Mouse (Mus musculus): ENCODE data around the gene Psmd9. TPM values are rescaled to one million over a fixed set of nuclear protein-coding genes. Genes with fewer than 3 reads are reported as not detected.

Gene Psmd9
- total RNA-seq, 2 experiments from 2014 or later: 19.2 to 19.5 TPM

DNA sequence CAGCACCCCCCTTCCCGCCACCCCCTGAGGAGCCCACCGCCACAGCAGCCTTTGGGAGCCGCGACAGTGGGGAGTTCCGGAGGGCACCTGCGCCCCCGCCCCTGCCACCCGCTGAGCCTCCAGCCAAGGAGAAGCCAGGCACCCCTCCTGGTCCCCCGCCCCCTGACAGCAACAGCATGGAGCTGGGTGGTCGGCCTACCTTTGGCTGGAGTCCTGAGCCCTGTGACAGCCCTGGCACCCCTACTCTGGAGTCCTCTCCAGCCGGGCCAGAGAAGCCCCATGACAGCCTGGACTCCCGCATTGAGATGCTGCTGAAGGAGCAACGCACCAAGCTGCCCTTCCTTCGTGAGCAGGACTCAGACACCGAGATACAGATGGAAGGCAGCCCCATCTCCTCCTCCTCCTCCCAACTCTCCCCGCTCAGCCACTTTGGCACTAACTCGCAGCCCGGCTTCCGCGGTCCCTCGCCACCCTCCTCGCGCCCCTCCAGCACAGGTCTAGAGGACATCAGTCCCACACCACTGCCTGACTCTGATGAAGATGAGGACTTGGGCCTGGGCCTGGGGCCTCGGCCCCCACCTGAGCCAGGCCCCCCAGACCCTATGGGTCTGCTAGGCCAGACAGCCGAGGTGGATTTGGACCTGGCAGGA, 21.0 kb upstream of the Psmd9 start:
- no peak for DNase-seq
- intact Hi-C loops (cut with DNase I; ENCODE audit: low total_unique reads): loop anchor here (2.0 kb wide), 1 partner anchor 15 kb away; the partner anchor contains the start of gene Rhof

DNA sequence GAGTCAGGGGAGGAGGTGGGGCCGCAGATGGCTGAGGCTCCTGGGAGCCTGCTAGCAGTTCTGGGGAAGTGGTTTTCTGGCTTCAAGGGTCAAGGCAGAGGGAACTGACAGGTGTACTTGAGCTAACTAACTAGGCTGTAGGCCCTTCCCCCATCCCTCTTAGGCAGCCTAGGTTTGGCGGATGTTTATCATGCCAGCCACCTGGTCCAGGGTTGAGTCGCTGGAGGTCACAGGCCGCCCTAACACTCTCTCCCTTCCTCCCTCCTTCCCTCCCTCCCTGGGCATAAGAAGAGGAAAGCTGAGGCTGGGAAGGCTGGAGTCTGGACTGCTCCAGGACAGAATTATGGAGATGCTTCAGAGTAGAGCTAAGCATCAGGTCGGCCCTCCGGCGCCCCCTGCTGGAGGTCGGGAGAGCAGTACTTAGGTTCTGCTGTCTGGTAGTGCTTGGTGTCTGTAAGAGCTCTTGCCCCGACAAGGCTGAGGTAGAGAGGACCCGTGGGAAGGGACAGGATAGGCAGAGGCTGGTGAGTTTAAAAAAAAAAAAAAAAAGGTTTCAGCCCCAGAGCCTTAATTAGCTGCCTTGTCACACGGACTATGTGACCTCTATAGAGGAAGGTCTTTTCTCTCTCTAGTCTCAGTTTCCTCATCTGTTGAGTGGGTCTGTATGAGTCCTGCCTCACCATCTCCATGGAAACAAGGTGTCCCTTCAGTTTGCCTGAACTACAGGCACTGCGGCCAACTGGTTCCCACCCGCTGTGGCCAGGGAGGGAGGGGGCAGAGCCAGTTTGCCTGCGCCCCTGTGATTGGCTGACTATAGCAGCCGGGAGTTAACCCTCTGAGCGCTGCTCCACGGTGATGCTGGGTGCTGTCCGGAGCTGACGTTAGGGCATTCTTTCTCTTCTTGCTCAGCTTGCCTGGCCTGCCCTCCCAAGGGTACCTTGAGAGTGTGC, 19.5 kb upstream of the Psmd9 start:
- intact Hi-C loops (cut with DNase I; ENCODE audit: low total_unique reads): loop anchor here (2.0 to 5.0 kb wide), 2 partner anchors 17 to 32 kb away; partner anchors contain the start of gene Rhof

DNA sequence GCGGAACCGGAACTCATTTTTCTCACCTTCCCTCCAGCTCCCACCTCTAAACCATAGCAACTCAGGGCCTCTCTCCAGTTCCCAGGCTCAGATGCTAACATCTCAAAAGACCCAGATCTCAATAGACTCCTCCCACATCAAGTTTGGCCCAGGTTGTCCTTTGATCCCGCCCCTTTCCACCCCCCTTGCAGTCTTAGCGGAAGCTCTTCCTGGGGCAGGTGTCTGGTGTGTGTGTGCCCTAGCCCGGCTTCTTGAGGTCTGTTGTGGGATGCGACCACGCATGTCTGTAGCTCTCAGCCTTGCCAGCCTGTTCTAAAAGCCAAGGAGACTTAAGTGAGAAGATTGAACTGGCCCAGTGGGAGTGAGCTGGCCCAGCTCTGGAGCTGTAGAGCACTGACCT, 18.6 kb upstream of the Psmd9 start:
- intact Hi-C loops (cut with DNase I; ENCODE audit: low total_unique reads): loop anchor here (5.0 kb wide), 1 partner anchor 33 kb away; no protein-coding TSS in a partner anchor

More for the DNA sequence above, 19.5 kb upstream of the Psmd9 start:
- DNase-seq: peak; percentile 92

DNA sequence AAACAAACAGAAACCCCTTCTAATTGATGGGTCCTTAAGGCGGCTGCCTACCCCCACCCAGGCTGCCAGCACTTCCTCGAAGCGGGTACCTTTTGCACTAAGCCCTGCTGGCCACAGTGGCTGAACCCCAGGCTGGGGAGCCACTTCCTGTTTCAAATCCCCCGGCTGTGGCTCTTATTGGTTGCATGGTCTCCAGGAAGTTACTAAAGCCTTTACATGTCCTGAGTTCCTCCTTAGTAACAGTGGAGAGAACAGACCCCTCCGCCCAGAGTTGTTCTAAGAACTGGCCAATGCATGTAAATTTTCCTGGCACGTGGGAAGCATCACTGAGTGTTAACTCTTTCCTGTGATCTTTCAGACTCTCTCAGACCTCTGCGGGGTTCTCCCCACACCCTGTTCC, 18.1 kb upstream of the Psmd9 start:
- DNase-seq: no peak
- intact Hi-C loops (cut with DNase I; ENCODE audit: low total_unique reads): loop anchor here (5.0 kb wide), 1 partner anchor 34 kb away; no protein-coding TSS in a partner anchor

More for the DNA sequence above, 18.6 kb upstream of the Psmd9 start:
- DNase-seq: no peak

DNA sequence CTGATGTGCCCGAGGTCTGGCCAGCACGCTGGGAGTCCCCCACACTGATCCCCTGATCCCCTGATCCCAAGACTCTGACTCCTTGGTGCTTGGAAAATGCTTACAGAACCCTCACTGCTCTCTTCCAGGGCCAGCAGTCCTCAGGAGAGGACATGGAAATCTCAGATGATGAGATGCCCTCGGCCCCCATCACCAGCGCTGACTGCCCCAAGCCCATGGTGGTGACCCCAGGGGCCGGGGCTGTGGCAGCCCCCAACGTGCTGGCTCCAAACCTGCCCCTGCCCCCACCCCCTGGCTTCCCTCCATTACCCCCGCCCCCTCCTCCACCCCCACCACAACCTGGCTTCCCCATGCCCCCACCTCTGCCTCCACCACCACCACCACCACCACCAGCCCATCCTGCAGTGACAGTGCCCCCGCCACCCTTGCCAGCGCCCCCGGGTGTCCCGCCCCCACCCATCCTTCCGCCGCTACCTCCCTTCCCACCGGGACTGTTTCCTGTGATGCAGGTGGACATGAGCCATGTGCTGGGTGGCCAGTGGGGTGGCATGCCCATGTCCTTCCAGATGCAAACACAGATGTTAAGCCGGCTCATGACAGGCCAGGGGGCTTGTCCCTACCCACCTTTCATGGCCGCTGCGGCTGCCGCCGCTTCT, 17.4 kb upstream of the Psmd9 start:
- intact Hi-C loops (cut with DNase I; ENCODE audit: low total_unique reads): loop anchor here (5.0 kb wide), 1 partner anchor 35 kb away; no protein-coding TSS in a partner anchor
- DNase-seq: no peak

DNA sequence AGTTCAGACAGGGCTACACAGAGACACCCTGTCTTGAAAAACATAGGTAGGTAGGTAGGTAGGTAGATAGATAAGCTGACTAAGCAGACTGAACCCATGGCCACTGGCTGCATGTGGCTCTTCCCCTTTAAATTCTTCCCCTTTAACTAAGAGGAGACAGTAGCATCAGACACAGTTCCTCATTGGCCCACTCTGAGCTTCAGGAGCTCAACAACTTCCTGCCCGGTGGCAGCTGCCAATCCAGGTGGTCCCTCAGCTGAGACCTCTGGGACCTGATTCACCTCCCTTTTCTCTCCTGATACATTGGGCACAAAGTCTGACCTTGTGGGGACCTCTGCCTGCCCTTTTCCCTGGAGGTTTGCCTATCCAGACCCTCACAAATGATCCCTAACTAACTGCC, 16.3 kb upstream of the Psmd9 start:
- intact Hi-C loops (cut with DNase I; ENCODE audit: low total_unique reads): loop anchor here (5.0 kb wide), 1 partner anchor 36 kb away; no protein-coding TSS in a partner anchor
- no peak for DNase-seq

DNA sequence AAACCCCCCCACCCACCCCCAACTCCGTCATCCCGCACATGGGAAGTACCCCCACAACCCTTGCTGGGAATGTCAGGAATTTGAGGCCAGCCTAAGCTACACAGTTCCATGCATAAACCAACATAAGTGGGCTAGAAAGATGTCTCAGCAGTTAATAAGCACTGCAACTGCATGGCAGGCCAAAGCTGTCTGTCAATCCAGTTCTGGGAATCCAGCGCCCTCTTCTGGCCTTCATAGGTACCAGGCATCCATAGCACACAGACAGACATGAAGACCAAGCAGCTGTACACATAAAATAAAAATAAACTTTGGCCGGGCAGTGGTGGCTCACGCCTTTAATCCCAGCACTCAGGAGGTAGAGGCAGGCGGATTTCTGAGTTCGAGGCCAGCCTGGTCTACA, 13.8 kb upstream of the Psmd9 start:
- peak; percentile 65 for DNase-seq
- intact Hi-C loops (cut with DNase I; ENCODE audit: low total_unique reads): no loop called here

DNA sequence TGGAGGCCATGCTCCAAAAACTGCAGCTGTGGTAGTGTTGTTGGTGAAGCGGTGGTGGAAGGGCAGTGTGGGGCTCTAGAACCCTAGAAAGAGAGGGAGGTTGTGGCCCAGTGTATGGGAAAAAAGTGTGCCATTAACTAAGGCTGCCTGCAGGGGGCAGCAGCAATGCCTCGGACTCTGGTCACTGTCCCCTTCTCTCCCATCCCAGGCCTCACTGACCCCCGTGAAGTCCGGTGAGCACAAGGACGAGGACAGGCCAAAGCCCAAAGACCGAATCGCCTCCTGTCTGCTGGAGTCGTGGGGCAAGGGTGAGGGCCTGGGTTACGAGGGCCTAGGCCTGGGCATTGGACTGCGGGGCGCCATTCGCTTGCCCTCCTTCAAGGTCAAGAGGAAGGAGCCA, 12.4 kb upstream of the Psmd9 start:
- DNase-seq: no peak
- intact Hi-C loops (cut with DNase I; ENCODE audit: low total_unique reads): no loop called here

DNA sequence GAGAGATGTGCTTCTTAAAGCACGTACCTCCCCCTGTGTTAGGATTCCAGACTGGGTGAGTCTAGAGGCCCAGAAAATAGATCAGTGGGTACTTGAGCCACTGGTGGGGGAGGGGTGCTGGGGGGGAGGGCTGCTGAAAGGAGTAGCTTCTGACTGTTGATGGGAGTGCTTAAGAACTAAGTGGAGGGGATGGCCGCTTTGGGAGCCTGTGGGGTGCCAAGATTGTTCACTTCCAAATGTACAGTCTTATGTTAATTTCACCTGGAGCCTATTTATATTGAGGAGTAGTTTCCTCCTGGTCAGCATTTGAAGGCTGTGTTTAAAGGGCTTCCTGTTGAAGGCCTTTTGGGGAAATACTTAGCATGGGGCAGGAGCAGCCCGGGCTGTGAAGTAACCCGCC, 11.2 kb upstream of the Psmd9 start:
- intact Hi-C loops (cut with DNase I; ENCODE audit: low total_unique reads): no loop called here
- DNase-seq: no peak

DNA sequence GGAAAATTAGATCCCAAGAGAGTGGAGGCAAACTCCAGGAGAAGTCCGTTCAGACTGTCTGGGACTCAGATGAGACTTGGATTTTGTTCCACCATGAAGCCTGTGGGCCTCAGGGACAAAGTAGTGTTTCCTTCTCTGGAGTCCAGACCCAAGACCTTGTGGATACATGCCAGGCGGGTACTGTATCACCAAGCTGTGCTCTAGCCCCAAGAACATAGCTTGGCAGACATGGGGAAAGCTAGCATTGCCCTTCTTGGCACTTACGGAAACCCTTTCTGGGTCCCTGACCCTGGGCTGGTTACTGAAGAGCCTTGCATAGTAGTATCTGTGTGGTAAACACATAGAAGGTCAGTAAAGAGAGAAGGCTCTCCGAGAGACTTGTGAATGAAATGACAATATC, 9.8 kb upstream of the Psmd9 start:
- intact Hi-C loops (cut with DNase I; ENCODE audit: low total_unique reads): no loop called here
- DNase-seq: no peak

DNA sequence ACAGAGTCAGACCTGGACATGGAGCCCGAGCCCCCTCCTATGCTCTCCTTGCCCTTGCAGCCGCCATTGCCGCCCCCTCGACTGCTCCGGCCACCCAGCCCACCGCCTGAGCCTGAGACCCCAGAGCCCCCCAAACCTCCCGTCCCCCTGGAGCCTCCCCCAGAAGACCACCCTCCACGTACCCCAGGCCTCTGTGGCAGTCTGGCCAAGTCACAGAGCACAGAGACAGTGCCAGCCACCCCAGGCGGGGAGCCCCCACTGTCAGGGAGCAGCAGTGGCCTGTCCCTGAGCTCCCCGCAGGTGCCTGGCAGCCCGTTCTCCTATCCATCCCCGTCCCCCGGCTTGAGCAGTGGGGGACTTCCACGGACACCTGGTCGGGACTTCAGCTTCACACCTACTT, 9.3 kb upstream of the Psmd9 start:
- intact Hi-C loops (cut with DNase I; ENCODE audit: low total_unique reads): no loop called here
- DNase-seq: no peak

DNA sequence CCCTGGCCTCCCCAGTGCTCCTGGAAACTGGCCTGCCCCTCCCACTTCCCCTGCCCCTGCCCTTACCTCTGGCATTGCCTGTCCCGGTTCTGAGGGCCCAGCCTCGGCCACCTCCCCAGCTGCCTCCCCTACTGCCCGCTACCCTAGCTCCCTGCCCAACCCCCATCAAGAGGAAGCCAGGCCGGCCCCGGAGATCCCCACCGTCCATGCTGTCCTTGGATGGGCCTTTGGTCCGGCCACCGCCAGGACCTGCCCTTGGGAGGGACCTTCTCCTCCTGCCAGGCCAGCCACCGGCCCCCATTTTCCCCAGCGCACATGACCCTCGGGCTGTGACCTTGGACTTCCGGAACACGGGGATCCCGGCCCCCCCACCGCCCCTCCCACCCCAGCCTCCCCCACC, 8.9 kb upstream of the Psmd9 start:
- no peak for DNase-seq
- intact Hi-C loops (cut with DNase I; ENCODE audit: low total_unique reads): no loop called here

DNA sequence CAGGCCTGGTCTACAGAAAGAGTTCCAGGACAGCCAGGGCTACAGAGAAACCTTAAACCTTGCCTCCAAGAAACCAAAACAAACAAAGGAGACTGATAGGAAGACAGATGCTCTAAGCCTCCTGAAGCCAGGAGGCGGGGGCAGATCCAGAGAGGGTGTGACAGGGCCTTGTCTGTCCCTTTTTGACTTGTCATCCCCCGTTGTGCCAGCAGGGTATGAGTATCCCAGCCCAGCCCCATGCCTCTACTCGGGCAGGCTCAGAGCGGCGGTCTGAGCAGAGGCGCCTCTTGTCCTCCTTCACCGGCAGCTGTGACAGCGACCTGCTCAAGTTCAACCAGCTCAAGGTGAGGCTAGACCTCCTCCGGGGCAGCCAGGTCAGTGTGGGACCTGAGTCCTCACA, 6.3 kb upstream of the Psmd9 start:
- no peak for DNase-seq
- intact Hi-C loops (cut with DNase I; ENCODE audit: low total_unique reads): no loop called here

DNA sequence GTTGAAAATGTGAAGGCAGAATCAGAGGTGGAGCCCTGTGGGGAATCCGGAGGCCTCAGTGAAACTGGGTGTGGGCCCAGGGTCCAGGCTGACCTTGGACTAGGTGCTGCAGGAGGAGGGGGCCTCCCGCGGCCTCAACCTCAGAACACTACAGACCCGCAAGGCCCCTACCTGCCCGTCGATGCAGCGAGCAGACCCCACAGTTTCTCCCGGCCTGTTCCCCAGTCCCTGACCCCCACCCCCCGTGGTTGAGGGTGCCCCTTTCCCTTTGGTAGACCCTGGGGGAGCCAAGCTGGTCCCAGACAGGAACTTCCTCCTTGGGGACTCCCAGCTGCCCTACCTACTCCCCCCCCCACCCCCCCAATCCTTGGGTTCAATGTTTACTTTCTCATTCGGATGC, 2.8 kb upstream of the Psmd9 start:
- intact Hi-C loops (cut with DNase I; ENCODE audit: low total_unique reads): no loop called here

DNA sequence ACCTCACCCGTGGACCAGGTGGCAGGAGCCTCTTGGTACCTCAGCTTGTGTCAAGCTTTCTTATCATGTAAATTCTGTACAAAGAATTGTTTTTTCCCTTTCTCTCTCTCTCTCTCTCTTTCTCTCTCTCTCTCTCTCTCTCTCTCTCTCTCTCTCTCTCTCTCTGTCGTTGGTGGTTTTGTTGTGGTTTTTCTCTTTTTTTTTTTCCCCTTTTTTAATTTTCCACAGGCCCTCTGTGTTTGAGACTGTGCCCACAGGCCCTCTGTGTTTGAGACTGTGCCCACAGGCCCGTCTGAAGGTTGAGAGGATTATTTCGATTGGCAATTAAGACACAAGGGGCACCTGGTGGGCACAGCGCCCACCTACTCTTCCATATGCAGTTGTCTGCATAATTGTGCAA, 1.6 kb upstream of the Psmd9 start:
- DNase-seq: no peak
- intact Hi-C loops (cut with DNase I; ENCODE audit: low total_unique reads): no loop called here

More for the DNA sequence above, 2.8 kb upstream of the Psmd9 start:
- DNase-seq: no peak

DNA sequence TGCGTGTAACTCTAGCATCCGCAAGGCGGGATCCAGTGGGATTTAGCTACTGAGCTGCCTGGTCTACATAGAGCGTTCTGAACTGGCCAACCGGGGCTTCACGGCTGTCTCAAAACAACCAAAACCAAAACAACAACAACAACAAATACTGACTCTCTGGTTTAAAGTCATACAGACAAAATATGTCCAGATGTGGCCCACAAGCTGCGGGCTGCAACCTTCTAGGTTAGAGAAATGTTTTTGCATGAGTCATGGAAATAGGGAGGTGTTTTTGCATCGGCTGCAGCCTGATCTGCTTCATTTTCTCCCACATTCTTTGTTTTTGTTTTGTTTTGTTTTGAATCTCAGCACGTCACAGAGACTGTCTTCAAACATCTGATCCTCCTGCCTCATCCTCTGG, 1.2 kb downstream of the Psmd9 start:
- DNase-seq: no peak
- intact Hi-C loops (cut with DNase I; ENCODE audit: low total_unique reads): loop anchor here (2.0 to 10.0 kb wide), 3 partner anchors 54 to 206 kb away; no protein-coding TSS in a partner anchor

DNA sequence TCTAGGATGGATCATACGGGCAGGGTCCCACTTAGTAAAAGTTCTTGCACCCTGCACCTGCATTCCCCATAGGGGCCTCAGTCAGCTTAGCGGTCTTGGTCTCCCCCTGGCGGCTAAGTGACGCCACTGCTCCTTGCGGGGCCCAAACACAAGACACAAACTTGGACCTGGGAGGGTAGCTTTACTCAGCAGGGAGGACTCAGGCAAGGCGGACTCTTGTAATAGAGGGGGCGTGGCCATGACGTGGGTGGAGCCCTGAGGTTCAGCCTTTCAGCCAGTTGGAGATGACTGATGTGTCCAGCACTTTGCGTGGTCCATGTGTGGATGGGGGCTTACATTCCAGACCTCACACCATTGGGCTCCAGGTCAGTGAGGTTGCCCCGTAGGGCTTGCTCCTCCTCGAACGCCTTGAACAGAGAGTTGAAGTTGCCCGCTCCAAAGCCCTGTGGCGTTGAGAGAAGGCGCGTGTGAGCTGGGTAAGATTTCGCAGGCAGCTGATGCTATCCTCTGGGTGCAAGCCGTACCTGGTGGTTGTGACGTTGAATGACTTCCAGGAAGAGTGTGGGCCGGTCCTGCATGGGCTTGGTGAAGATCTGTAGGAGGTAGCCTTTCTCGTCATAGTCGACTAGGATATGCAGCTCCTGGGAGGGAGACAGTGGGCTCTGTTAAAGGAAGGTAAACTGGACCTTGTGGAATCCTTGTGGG, 2.6 kb downstream of the Psmd9 start:
- intact Hi-C loops (cut with DNase I; ENCODE audit: low total_unique reads): loop anchor here (2.0 to 10.0 kb wide), 3 partner anchors 55 to 207 kb away; no protein-coding TSS in a partner anchor
- DNase-seq: peak; percentile 84

DNA sequence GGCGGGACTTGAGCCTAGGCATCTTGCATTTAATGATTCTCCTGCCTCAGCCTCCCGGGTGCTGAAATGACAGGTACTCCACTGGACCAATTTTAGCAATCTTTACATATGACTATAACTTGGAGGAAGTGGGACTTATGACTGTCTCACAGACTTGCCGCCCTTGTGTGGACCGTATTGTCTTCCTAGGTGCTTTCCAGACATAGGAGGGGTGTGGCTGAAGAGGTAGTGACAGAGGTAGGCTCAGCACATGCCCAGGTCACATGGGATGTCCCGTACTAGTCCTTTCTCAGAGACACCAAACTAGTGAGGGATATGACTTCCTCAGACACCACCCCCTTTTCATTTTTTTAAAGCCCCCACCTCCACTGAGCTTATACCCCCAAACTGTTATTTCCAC, 9.6 kb downstream of the Psmd9 start:
- no peak for DNase-seq
- intact Hi-C loops (cut with DNase I; ENCODE audit: low total_unique reads): loop anchor here (10.0 kb wide), 1 partner anchor 214 kb away; no protein-coding TSS in a partner anchor

DNA sequence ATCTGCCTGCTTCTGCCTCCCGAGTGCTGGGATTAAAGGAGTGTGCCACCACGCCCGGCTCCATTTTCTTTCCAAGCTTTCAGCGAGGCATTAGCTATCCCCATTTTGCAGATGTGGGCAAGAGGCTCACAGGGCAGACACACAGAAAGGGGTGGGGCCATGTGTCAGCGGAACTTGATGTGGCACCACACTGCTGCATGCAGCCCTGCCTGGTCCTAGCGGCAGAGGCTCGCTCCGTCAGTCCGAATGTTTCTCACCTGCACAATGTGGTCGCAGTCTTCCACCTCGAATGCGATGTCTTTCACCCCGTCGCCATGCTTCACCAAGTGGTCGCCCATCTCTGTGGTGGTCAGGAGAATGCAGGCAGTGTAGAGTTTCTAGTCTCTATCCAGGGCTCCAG, 11.2 kb downstream of the Psmd9 start:
- DNase-seq: no peak
- intact Hi-C loops (cut with DNase I; ENCODE audit: low total_unique reads): no loop called here

All from gastrocnemius, postnatal 14 days (tissue).